Mouse (Mus musculus) T-helper 2 cell (primary cell): ENCODE data around the gene Ndufa6.

Source experiments
- in situ Hi-C: fragments of 300-600 bp; cut with MboI, MseI; formaldehyde crosslinking; loops from one replicate; pipeline ENCODE4 v1.15.1; 2025; ENCODE audit warnings: high pct_unique_total_duplicates

Gene Ndufa6

DNA sequence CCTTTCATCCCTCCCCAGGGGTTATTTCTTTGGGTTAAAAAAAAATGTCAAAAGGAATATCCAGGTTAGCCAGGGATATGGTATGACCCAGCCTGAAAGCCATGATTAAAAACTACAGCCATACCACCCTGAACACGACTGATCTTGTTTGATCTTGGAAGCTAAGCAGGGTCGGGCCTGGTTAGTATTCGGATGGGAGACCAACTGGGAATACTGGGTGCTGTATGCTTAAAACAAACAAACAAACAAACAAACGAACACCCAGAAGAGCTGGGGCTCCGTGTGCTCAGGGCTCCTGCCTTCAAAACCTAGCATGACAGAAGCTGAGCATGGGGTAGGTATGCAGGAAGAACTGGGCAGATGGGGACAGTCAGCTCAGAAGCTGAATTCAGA, 11.6 kb downstream of the Ndufa6 start:
- in situ Hi-C loops = loop anchor here (5.0 to 25.0 kb wide), 3 partner anchors 65 to 1755 kb away; no protein-coding TSS in a partner anchor

GRCm38 (mm10) chr15:82341675-82342542, 12.2 kb downstream of the Ndufa6 start:
- in situ Hi-C loops = loop anchor here (5.0 to 25.0 kb wide), 3 partner anchors 65 to 1755 kb away; no protein-coding TSS in a partner anchor

DNA sequence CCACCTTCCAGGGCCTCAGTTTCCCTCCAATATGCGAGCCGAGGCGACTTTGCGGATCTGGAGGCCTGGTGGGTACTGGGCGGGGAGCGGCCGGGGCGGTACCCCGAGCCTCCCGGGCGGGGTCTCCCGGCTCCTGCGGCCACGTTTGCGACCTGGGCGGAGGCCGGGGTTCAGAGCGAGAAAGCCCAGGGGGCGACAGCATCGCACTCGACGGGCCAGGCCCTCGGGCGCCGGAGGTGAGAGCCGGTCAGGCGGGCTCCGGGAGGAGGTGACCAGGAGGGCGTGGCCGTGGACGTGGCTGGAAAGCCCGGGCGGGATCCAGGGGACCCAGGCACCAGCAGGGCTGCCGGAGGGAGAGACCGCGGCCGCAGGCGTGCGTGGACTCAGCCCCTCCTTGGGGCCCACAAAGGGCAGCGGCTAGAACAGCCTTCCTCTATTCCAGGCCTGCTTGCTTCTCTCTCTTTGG, 13.1 kb downstream of the Ndufa6 start:
- in situ Hi-C loops = loop anchor here (5.0 to 25.0 kb wide), 3 partner anchors 64 to 1754 kb away; no protein-coding TSS in a partner anchor

GRCm38 (mm10) chr15:82340414-82341035, 13.6 kb downstream of the Ndufa6 start:
- in situ Hi-C loops = loop anchor here (5.0 to 25.0 kb wide), 3 partner anchors 63 to 1753 kb away; no protein-coding TSS in a partner anchor

DNA sequence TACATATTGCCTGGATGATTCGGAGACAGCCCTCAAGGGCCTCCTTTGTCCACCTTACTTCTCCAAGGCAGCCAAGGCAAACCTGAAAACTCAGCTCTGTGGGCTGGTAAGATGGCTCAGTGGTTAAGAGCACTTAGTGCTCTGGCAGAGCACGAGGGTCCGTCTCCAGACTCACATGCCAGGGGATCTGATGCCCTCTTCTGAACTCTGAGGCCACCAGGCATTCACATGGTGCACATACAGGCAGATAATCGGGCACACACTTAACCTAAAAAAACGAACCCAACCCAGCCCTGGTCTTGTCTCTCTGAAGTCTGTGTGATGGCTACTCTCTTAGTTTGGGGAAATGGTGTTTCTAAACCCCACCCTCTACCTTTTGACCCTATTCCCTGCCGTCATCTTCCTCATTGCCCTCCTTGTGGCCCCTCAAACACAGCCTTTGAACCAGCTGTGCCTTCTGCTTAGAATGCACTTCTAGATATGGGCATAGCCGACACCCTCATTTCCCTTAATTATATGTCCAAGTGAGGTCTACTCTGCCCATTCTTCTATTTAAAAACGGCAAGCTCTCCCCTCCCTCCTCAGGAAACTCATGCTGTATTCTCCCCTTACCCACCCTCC, 14.4 kb downstream of the Ndufa6 start:
- in situ Hi-C loops = loop anchor here (5.0 to 25.0 kb wide), 3 partner anchors 62 to 1752 kb away; no protein-coding TSS in a partner anchor

DNA sequence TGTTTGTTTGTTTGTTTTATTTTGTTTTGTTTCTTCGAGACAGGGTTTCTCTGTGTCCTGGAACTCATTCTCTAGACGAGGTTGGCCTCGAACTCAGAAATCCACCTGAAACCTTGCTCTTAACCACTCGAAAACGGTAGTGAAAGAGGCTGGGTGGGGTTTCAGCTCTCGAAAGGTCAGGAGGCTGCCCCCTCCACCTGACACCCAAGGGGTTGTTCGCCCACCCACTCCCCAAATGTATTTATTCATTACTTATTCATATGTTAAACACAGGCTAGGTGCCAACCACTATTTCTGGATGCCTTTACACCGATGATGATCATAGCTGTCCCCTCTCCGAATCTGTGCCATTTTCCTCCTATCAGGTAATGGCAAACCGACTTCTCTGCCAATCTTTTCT, 15.0 kb downstream of the Ndufa6 start:
- in situ Hi-C loops = loop anchor here (25.0 kb wide), 2 partner anchors 1252 to 1752 kb away; no protein-coding TSS in a partner anchor

DNA sequence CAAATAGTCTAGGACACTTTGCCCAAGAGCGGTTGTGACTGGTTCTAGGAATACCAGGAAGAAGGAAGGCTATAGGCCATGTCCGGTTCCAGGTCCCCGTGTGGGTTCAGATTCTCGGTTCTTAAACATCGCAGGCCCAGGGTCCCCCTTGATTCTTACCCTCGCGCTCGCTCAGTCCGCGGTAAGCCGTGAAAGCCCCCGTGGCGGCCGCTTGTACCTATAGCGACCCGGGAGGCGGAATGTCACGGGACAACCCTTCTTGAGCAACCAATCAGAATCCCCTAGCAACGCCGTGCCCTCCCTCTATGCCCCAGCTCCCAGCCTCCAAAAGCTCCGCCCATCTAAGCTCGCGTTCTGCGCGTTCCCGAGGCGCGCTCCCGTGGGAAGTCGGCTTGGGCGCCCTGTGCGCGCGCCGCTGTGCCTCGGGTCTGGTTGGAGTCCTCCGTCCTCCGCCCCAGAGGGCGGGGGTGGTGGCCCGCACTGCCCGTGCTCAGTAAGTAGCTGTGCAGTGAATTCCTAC, 15.5 kb downstream of the Ndufa6 start, which contains the start of the genes Naga, Pheta2 and Smdt1:
Naga (minus strand) TSS at position 333 of the 520 bp plus-strand sequence.
Pheta2 (plus strand) TSS at position 350 of the 520 bp plus-strand sequence.
Smdt1 (plus strand) TSS at position 367 of the 520 bp plus-strand sequence.
- in situ Hi-C loops = loop anchor here (25.0 kb wide), 2 partner anchors 1251 to 1751 kb away; no protein-coding TSS in a partner anchor

- in situ Hi-C loops = loop anchor here (25.0 kb wide), 2 partner anchors 1251 to 1751 kb away; no protein-coding TSS in a partner anchor
Measured at GRCm38 (mm10) chr15:82337875-82338274, 16.2 kb downstream of the Ndufa6 start.

- in situ Hi-C loops = loop anchor here (25.0 kb wide), 2 partner anchors 1249 to 1749 kb away; no protein-coding TSS in a partner anchor
Measured at GRCm38 (mm10) chr15:82336629-82337028, 17.5 kb downstream of the Ndufa6 start.

GRCm38 (mm10) chr15:82335194-82335593, 18.9 kb downstream of the Ndufa6 start:
- in situ Hi-C loops = loop anchor here (25.0 kb wide), 2 partner anchors 1248 to 1748 kb away; no protein-coding TSS in a partner anchor

GRCm38 (mm10) chr15:82325382-82325781, 28.7 kb downstream of the Ndufa6 start:
- in situ Hi-C loops = loop anchor here (25.0 kb wide), 2 partner anchors 1238 to 1738 kb away; no protein-coding TSS in a partner anchor

- in situ Hi-C loops = no loop called here
Measured at GRCm38 (mm10) chr15:82322195-82322594, 31.9 kb downstream of the Ndufa6 start.

DNA sequence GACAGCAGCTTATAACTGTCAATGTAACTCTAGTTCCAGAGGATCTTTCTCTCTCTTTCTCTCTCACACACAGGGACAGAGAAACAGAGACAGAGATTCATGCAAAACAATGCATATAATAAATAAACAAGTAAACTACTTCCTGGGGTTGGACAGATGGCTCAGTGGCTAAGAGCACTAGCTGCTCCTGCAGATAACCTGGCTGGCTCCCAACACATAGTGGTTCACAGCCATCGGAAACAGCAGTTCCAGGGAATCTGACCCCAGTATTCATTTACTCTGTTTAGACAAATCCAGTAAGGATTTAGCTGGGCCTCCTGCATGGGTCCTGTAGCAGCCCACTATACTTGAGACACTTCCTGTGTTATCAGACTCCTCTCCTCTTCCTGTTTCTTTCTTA, 34.5 kb downstream of the Ndufa6 start:
- in situ Hi-C loops = no loop called here

GRCm38 (mm10) chr15:82317839-82318238, 36.3 kb downstream of the Ndufa6 start:
- in situ Hi-C loops = no loop called here

- in situ Hi-C loops = no loop called here
Measured at GRCm38 (mm10) chr15:82308416-82308815, 45.7 kb downstream of the Ndufa6 start.

- in situ Hi-C loops = no loop called here
Measured at GRCm38 (mm10) chr15:82307107-82307506, 47.0 kb downstream of the Ndufa6 start.
